Mouse (Mus musculus): ENCODE results near the gene Fbxl16. TPM values are rescaled to one million over a fixed set of nuclear protein-coding genes. Genes with fewer than 3 reads are reported as not detected.

Fbxl16 gene
- polyA plus RNA-seq, 1 experiment: 1.1 TPM

Other genes with a start within 250 kb of the Fbxl16 start
- 2.3 and 3.2 TPM in 2 replicates for gene Sox8, start 238.4 kb upstream of the Fbxl16 start, polyA plus RNA-seq (2012; rRNA removed; ENCODE audit: low replicate concordance)
- 25.5 and 38.9 TPM in 2 replicates for gene Lmf1, start 230.0 kb upstream of the Fbxl16 start, polyA plus RNA-seq (2012; rRNA removed; ENCODE audit: low replicate concordance)
- not detected in 2 replicates for gene Gng13, start 91.9 kb upstream of the Fbxl16 start, polyA plus RNA-seq (2012; rRNA removed; ENCODE audit: low replicate concordance)
- 4.7 and 6.1 TPM in 2 replicates for gene Chtf18, start 81.7 kb upstream of the Fbxl16 start, polyA plus RNA-seq (2012; rRNA removed; ENCODE audit: low replicate concordance)
- 41.7 and 54.2 TPM in 2 replicates for gene Rpusd1, start 81.4 kb upstream of the Fbxl16 start, polyA plus RNA-seq (2012; rRNA removed; ENCODE audit: low replicate concordance)
- 0.14 and 0.17 TPM in 2 replicates for gene Mslnl, start 73.0 kb upstream of the Fbxl16 start, polyA plus RNA-seq (2012; rRNA removed; ENCODE audit: low replicate concordance)
- gene Msln, start 54.7 kb upstream of the Fbxl16 start, polyA plus RNA-seq (2012; rRNA removed; ENCODE audit: low replicate concordance): 0.10 and 0.33 TPM in 2 replicates
- 20.4 and 28.7 TPM in 2 replicates for gene Narfl, start 35.3 kb upstream of the Fbxl16 start, polyA plus RNA-seq (2012; rRNA removed; ENCODE audit: low replicate concordance)
- gene Haghl, start 23.4 kb upstream of the Fbxl16 start, polyA plus RNA-seq (2012; rRNA removed; ENCODE audit: low replicate concordance): 36.0 and 41.6 TPM in 2 replicates
- gene Ccdc78, start 22.5 kb upstream of the Fbxl16 start, polyA plus RNA-seq (2012; rRNA removed; ENCODE audit: low replicate concordance): not detected in 2 replicates
- 114 and 133 TPM in 2 replicates for gene Fam173a, start 16.2 kb upstream of the Fbxl16 start, polyA plus RNA-seq (2012; rRNA removed; ENCODE audit: low replicate concordance)
- 0.88 TPM in 1 of 2 replicates, not detected in the other for gene AC134908.4, start 13.4 kb upstream of the Fbxl16 start, polyA plus RNA-seq (2012; rRNA removed; ENCODE audit: low replicate concordance)
- 35.1 and 74.2 TPM in 2 replicates for gene Metrn, start 11.9 kb upstream of the Fbxl16 start, polyA plus RNA-seq (2012; rRNA removed; ENCODE audit: low replicate concordance)
- gene Wdr24, start 14.5 kb downstream of the Fbxl16 start, polyA plus RNA-seq (2012; rRNA removed; ENCODE audit: low replicate concordance): 41.0 and 41.4 TPM in 2 replicates
- 56.2 and 97.4 TPM in 2 replicates for gene Jmjd8, start 19.8 kb downstream of the Fbxl16 start, polyA plus RNA-seq (2012; rRNA removed; ENCODE audit: low replicate concordance)
- gene Stub1, start 24.3 kb downstream of the Fbxl16 start, polyA plus RNA-seq (2012; rRNA removed; ENCODE audit: low replicate concordance): 122 and 125 TPM in 2 replicates
- gene Rhbdl1, start 28.2 kb downstream of the Fbxl16 start, polyA plus RNA-seq (2012; rRNA removed; ENCODE audit: low replicate concordance): 44.8 and 79.9 TPM in 2 replicates
- 63.0 and 78.8 TPM in 2 replicates for gene Gm20683, start 32.7 kb downstream of the Fbxl16 start, polyA plus RNA-seq (2012; rRNA removed; ENCODE audit: low replicate concordance)
- 85.6 and 87.3 TPM in 2 replicates for gene Rhot2, start 35.8 kb downstream of the Fbxl16 start, polyA plus RNA-seq (2012; rRNA removed; ENCODE audit: low replicate concordance)
- gene Wdr90, start 52.4 kb downstream of the Fbxl16 start, polyA plus RNA-seq (2012; rRNA removed; ENCODE audit: low replicate concordance): 34.5 and 41.1 TPM in 2 replicates
- gene Mcrip2, start 59.7 kb downstream of the Fbxl16 start, polyA plus RNA-seq (2012; rRNA removed; ENCODE audit: low replicate concordance): 102 and 244 TPM in 2 replicates
- 71.6 and 142 TPM in 2 replicates for gene Mettl26, start 66.0 kb downstream of the Fbxl16 start, polyA plus RNA-seq (2012; rRNA removed; ENCODE audit: low replicate concordance)
- 0.98 and 1.3 TPM in 2 replicates for gene Wfikkn1, start 71.8 kb downstream of the Fbxl16 start, polyA plus RNA-seq (2012; rRNA removed; ENCODE audit: low replicate concordance)
- gene Rab40c, start 110.6 kb downstream of the Fbxl16 start, polyA plus RNA-seq (2012; rRNA removed; ENCODE audit: low replicate concordance): 36.1 and 46.6 TPM in 2 replicates
- gene Pigq, start 135.9 kb downstream of the Fbxl16 start, polyA plus RNA-seq (2012; rRNA removed; ENCODE audit: low replicate concordance): 132 and 209 TPM in 2 replicates
- gene Nhlrc4, start 135.9 kb downstream of the Fbxl16 start, polyA plus RNA-seq (2012; rRNA removed; ENCODE audit: low replicate concordance): not detected in 2 replicates
- 0.05 TPM in 1 of 2 replicates, not detected in the other for gene A930017K11Rik, start 143.5 kb downstream of the Fbxl16 start, polyA plus RNA-seq (2012; rRNA removed; ENCODE audit: low replicate concordance)
- gene Capn15, start 176.7 kb downstream of the Fbxl16 start, polyA plus RNA-seq (2012; rRNA removed; ENCODE audit: low replicate concordance): 36.5 and 53.9 TPM in 2 replicates